Mouse (Mus musculus) midbrain, embryonic 10.5 days (tissue): ENCODE data around the gene Acot4. TPM values are rescaled to one million over a fixed set of nuclear protein-coding genes. Genes with fewer than 3 reads are reported as not detected.
"Not testable (repeated sequence)": the region's sequence is repeated elsewhere in the genome, so short reads cannot be mapped to it uniquely, and the experiment has no call there.

ENCODE experiments used
- DNase-seq: peaks from one replicate; pipeline ENCODE4 v3.0.0-alpha.2; 2017; ENCODE audit warnings: low spot score
- H3K27ac ChIP-seq: fragments of 300-500 bp; sonication (generic); replicated peaks from 2 replicates; pipeline ENCODE4 v1.5.1; 2016; ENCODE audit warnings: mild to moderate bottlenecking
- H3K27me3 ChIP-seq: fragments of 300-500 bp; sonication (generic); 2 replicates; pipeline ENCODE4 v1.6.1; 2016; ENCODE audit warnings: low read depth, mild to moderate bottlenecking; ENCODE audit not compliant: poor library complexity, severe bottlenecking
- H3K36me3 ChIP-seq: fragments of 300-500 bp; sonication (generic); 2 replicates; pipeline ENCODE4 v1.6.1; 2016; ENCODE audit warnings: mild to moderate bottlenecking, moderate library complexity
- H3K4me1 ChIP-seq: fragments of 300-500 bp; sonication (generic); 2 replicates; pipeline ENCODE4 v1.6.1; 2016
- H3K4me3 ChIP-seq: fragments of 300-500 bp; sonication (generic); 2 replicates; pipeline ENCODE4 v1.5.1; 2016; ENCODE audit warnings: mild to moderate bottlenecking, moderate library complexity
- H3K9me3 ChIP-seq: fragments of 300-500 bp; sonication (generic); replicated peaks from 2 replicates; pipeline ENCODE4 v1.6.1; 2016; ENCODE audit warnings: mild to moderate bottlenecking
- WGBS: fragments of 180-500 bp; shearing (Covaris S2); methylation state at CpG from one replicate; pipeline ENCODE4 v1.1.7; 2016; 5-methylcytosine and 5-hydroxymethylcytosine counted together
- polyA plus RNA-seq: library from polyadenylated mRNA; unstranded; fragments of >200 nt; fragmentation: Nextera tagmentation; extraction: Ambion mirVana; gene quantifications from 2 replicates; pipeline ENCODE4 v1.2.1, GENCODE M21; 2016

The Acot4 gene
- polyA plus RNA-seq, 1 experiment from 2014 or later: 0.06 TPM

GRCm38 (mm10) chr12:84011251-84012040 is 26.7 kb upstream of the Acot4 start:
- Histone ChIP-seq H3K27me3 (no peaks in the 10 kb centered on the region), H3K4me3 (peak overlapping the region; percentile 56), H3K4me1 (peaks cover 57% of the 10 kb centered on the region), H3K9me3 (no peaks in the 10 kb centered on the region), H3K36me3 (peaks cover 22% of the 10 kb centered on the region), H3K27ac (peak overlapping the region; percentile 59)
- WGBS: 34% methylated on average over 12 of the region's 12 CpGs
- peak; percentile 77 for DNase-seq

- H3K9me3 ChIP-seq: no peaks in the 10 kb centered on the region
- no peaks in the 10 kb centered on the region for H3K27me3 ChIP-seq
- no peak overlapping the region; the same call in 1 of the 2 replicates for H3K27ac ChIP-seq
- H3K4me1 ChIP-seq: peaks cover 54% of the 10 kb centered on the region
- H3K4me3 ChIP-seq: no peak overlapping the region
- 73% methylated on average over 6 of the region's 6 CpGs for WGBS
- DNase-seq: no peak
- peaks cover 34% of the 10 kb centered on the region for H3K36me3 ChIP-seq
These were observed 25.0 kb upstream of the Acot4 start for GRCm38 (mm10) chr12:84013130-84013529.

- H3K4me3 ChIP-seq: no peak overlapping the region
- 94% methylated on average over 7 of the region's 7 CpGs for WGBS
- H3K36me3 ChIP-seq: peaks cover 34% of the 10 kb centered on the region
- H3K27me3 ChIP-seq: no peaks in the 10 kb centered on the region
- H3K4me1 ChIP-seq: peaks cover 49% of the 10 kb centered on the region
- H3K9me3 ChIP-seq: no peaks in the 10 kb centered on the region
- DNase-seq: no peak
- no peak overlapping the region for H3K27ac ChIP-seq
These were observed 24.5 kb upstream of the Acot4 start for GRCm38 (mm10) chr12:84013701-84014100.

GRCm38 (mm10) chr12:84020528-84020927 is 17.7 kb upstream of the Acot4 start:
- 89% methylated on average over 7 of the region's 7 CpGs for WGBS
- not testable (repeated sequence) for H3K9me3 ChIP-seq, DNase-seq, H3K4me3 ChIP-seq, H3K27me3 ChIP-seq, H3K4me1 ChIP-seq, H3K27ac ChIP-seq
- H3K36me3 ChIP-seq: peaks cover 17% of the 10 kb centered on the region

- H3K27ac ChIP-seq, H3K9me3 ChIP-seq, H3K4me3 ChIP-seq, H3K36me3 ChIP-seq, H3K27me3 ChIP-seq, H3K4me1 ChIP-seq, DNase-seq: not testable (repeated sequence)
- WGBS: 95% methylated on average over 4 of the region's 4 CpGs
These were observed 15.9 kb upstream of the Acot4 start for GRCm38 (mm10) chr12:84022266-84022665.

GRCm38 (mm10) chr12:84023052-84023745 is 15.0 kb upstream of the Acot4 start:
- no peaks in the 10 kb centered on the region for H3K9me3 ChIP-seq
- no peak for DNase-seq
- peaks cover 2% of the 10 kb centered on the region for H3K4me1 ChIP-seq
- no peak overlapping the region for H3K4me3 ChIP-seq
- no peaks in the 10 kb centered on the region for H3K27me3 ChIP-seq
- 88% methylated on average over 9 of the region's 9 CpGs for WGBS
- H3K36me3 ChIP-seq: no peaks in the 10 kb centered on the region
- no peak overlapping the region for H3K27ac ChIP-seq

GRCm38 (mm10) chr12:84025888-84026287 is 12.3 kb upstream of the Acot4 start:
- H3K27ac ChIP-seq: no peak overlapping the region
- no peak overlapping the region for H3K4me3 ChIP-seq
- H3K9me3 ChIP-seq: no peaks in the 10 kb centered on the region
- peaks cover 4% of the 10 kb centered on the region for H3K4me1 ChIP-seq
- H3K36me3 ChIP-seq: no peaks in the 10 kb centered on the region
- no peak for DNase-seq
- H3K27me3 ChIP-seq: no peaks in the 10 kb centered on the region
- WGBS: 86% methylated on average over 7 of the region's 7 CpGs

- H3K9me3 ChIP-seq, H3K27me3 ChIP-seq, DNase-seq, H3K4me3 ChIP-seq, H3K36me3 ChIP-seq, H3K27ac ChIP-seq, H3K4me1 ChIP-seq: not testable (repeated sequence)
- WGBS: 54% methylated on average over 3 of the region's 3 CpGs
These were observed 9.9 kb upstream of the Acot4 start for GRCm38 (mm10) chr12:84028328-84028727.

GRCm38 (mm10) chr12:84029043-84029442 is 9.1 kb upstream of the Acot4 start:
- not testable (repeated sequence) for DNase-seq, H3K27ac ChIP-seq, H3K9me3 ChIP-seq, H3K27me3 ChIP-seq, H3K36me3 ChIP-seq, H3K4me1 ChIP-seq, H3K4me3 ChIP-seq
- 78% methylated on average over 1 of the region's 1 CpGs for WGBS

- H3K4me3 ChIP-seq: no peak overlapping the region
- no peaks in the 10 kb centered on the region for H3K9me3 ChIP-seq
- no peak overlapping the region for H3K27ac ChIP-seq
- H3K36me3 ChIP-seq: no peaks in the 10 kb centered on the region
- WGBS: 78% methylated on average over 4 of the region's 4 CpGs
- H3K27me3 ChIP-seq: no peaks in the 10 kb centered on the region
- H3K4me1 ChIP-seq: peaks cover 4% of the 10 kb centered on the region
- peak; percentile 58 for DNase-seq
These were observed 7.4 kb upstream of the Acot4 start for GRCm38 (mm10) chr12:84030659-84031332.

GRCm38 (mm10) chr12:84032854-84033253 is 5.3 kb upstream of the Acot4 start:
- no peak overlapping the region for H3K4me3 ChIP-seq
- H3K4me1 ChIP-seq: peaks cover 4% of the 10 kb centered on the region
- peaks cover 10% of the 10 kb centered on the region for H3K27me3 ChIP-seq
- no peak for DNase-seq
- no peaks in the 10 kb centered on the region for H3K36me3 ChIP-seq
- 91% methylated on average over 4 of the region's 4 CpGs for WGBS
- H3K9me3 ChIP-seq: no peaks in the 10 kb centered on the region
- no peak overlapping the region for H3K27ac ChIP-seq

GRCm38 (mm10) chr12:84033302-84033701 is 4.9 kb upstream of the Acot4 start:
- H3K4me1 ChIP-seq, H3K4me3 ChIP-seq, H3K27ac ChIP-seq, H3K9me3 ChIP-seq, H3K36me3 ChIP-seq, DNase-seq: not testable (repeated sequence)
- H3K27me3 ChIP-seq: peaks cover 14% of the 10 kb centered on the region
- WGBS: 86% methylated on average over 2 of the region's 2 CpGs

GRCm38 (mm10) chr12:84034108-84034507 is 4.1 kb upstream of the Acot4 start:
- H3K4me1 ChIP-seq: peaks cover 3% of the 10 kb centered on the region; the same call in 1 of the 2 replicates
- DNase-seq: no peak
- no peak overlapping the region for H3K4me3 ChIP-seq
- 84% methylated on average over 4 of the region's 4 CpGs for WGBS
- peaks cover 14% of the 10 kb centered on the region for H3K27me3 ChIP-seq
- H3K36me3 ChIP-seq: no peaks in the 10 kb centered on the region
- no peak overlapping the region for H3K27ac ChIP-seq
- 0 out of 2 replicates have a peak, but pooled peaks cover 2% of the 10 kb centered on the region for H3K9me3 ChIP-seq
